Mouse (Mus musculus) c-Kit-positive CD71-positive TER-119-positive erythroid progenitor cells, embryonic 14.5 days (primary cell): ENCODE measurements around the gene Cryzl2.

ENCODE experiments used
- DNase-seq: peaks from one replicate; pipeline ENCODE4 v3.0.0-alpha.2; 2013; ENCODE audit warnings: low spot score

Gene Cryzl2

DNA sequence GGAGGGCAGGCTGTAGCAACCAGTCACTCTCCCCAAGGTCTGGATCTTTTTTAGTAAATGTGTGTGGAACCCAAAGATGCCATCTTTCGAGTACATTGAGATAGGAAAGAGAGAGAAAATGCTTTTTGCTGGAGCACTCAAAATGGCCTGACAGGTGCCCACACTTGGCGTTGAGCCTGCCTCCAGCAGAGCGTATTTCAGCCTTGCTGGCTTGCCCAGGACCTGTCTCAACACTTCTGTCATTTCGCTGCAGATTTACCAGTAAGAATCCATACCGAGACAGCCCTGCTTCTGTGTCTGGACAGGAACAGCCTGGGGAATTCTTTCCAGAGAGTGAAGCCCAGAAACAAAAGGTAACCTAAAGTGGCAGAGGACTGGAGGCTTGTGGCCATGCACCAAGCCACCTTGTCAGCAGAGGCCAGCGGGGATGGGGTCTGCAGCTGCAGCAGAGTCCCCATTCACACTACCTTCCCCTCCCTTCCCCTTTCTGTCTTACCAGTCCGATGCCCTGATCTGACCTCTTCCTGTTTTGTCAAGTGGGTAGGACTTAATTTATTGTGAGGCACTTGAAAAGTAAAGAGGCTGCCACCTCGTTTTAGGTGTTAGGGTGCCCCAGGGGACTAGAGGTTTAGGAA, 74.6 kb downstream of the Cryzl2 start:
- no peak for DNase-seq

DNA sequence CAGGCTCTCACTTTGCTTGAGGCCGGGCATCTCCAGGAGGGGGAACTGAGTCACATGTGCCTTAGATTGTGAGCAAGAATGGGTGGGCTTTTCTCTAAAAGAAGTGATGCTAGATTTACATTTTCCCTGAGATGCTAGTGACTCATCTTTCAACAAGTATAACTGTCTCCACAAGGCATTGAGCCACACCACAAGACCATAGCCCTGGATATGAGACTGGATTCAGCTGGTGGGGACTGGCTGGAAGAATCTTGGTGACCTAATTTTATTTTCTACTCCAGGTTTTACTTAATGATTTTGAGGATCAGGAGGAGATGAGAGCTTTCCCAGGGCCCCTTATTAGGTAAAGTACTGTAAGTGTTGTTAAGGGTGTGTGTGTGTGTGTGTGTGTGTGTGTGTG, 77.2 kb downstream of the Cryzl2 start:
- no peak for DNase-seq

DNA sequence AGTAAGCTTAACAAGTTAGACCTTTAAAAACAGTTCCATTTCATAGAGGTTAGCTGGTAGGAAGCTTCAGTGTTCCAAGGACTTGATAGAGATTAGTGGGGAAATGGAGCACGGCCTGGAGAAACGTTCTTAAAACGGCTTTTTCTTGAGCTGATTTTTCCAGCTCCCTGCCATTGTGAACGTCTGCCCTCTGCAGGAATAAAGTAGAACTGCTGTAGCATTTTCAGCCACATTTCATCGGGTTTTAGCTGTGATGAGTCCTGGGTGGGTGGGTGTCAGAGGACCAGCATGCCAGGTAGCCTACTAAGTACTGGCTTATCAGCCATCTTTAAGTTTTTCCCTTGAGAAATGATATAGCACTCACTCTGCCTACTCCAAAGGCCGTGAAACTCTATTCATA, 78.1 kb downstream of the Cryzl2 start:
- peak; percentile 22 for DNase-seq

DNA sequence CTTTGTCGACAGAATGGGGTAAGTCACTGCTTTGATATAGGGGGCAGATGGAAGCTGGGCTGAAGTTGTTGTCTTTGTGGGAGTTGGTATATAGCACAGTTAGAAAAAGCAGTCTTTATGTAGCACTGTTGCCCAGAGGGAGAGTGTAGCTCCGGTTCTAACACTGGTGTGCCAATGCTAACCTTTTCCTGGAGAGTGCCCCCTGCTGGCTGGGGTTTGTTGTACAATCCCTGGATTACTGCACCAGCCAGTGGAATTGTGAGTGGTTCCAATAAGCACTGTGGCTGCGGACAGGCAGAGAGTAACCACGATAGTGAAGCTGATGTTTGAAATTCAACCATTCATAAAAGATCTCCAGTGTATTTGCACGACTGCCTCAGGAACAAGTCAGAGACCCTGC, 79.3 kb downstream of the Cryzl2 start:
- peak; percentile 11 for DNase-seq
